Mouse (Mus musculus) heart, postnatal 0 days (tissue): Measurements from ENCODE around the gene Cradd.

Experiments
- CTCF ChIP-seq: IDR thresholded peaks from 2 replicates; pipeline ENCODE4 v1.5.1; 2016; ENCODE audit warnings: antibody characterized with exemption, control low read depth, low read depth
- EP300 ChIP-seq: IDR thresholded peaks from 2 replicates; pipeline ENCODE4 v1.6.1; 2016; ENCODE audit warnings: antibody characterized with exemption, low read depth

GRCm38 (mm10) chr10:95340676-95341075, 16.7 kb upstream of the Cradd start:
- TF ChIP-seq CTCF (no peak), EP300 (no peak)
